Mouse (Mus musculus) megakaryocyte, embryonic 14.5 days (primary cell): ENCODE results near the gene Ndc80.

Source experiments
- FLI1 ChIP-seq: IDR thresholded peaks from 2 replicates; pipeline ENCODE4 v1.6.1; 2012; ENCODE audit warnings: low read length, inconsistent platforms, mixed read lengths
- GATA1 ChIP-seq: IDR thresholded peaks from 3 replicates; pipeline ENCODE4 v1.6.1; 2012; ENCODE audit warnings: mixed read lengths, low read length, inconsistent platforms, borderline replicate concordance

- TF ChIP-seq GATA1 (no peak), FLI1 (no peak)
Observed at GRCm38 (mm10) chr17:71551350-71551749, 24.7 kb upstream of the Ndc80 start.
